Mouse (Mus musculus): ENCODE measurements around the gene Tom1l2. TPM values are rescaled to one million over a fixed set of nuclear protein-coding genes. Genes with fewer than 3 reads are reported as not detected.

The Tom1l2 gene
- total and polyA plus RNA-seq, 3 experiments: 71.9 to 181 (median 78.5) TPM

DNA sequence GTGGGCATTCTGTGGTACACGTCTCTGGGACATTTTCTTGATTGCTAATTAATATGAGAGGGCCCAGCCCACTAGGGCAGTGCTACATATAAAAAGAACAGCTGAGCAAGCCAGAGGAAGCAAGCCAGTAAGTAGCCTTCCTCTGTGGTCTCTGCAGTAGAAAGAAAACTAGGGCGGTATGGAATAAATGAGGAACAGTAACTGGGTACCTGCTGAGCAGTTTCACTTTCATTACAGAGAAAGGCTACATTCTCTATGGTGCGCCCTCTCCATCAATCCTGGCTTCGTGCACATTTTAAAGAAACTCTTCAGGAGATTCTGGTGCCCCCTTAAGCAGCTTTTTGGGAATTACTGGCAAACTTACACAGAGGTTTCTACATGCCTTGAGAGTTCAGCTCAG lies 47.1 kb downstream of the Tom1l2 start:
- no peak for DNase-seq

DNA sequence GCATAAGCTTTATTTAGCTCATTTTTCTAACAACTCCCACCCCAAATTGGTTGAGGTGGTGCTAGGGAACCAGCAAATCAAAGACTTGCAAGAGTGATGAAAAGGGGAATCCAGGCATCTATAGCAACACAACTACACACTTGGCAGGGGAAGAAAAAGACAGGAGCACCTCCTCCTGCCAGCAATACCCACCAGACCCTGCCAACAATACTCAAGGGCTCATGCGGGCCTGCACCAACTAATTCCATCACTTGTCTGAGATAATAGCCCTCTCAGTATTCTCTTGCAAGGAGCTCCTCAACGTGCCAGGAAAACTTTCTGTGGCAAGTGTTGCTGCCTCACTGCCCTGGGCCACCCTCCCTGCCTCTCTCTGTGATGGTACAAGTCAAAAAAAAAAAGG lies 49.2 kb downstream of the Tom1l2 start:
- no peak for DNase-seq

DNA sequence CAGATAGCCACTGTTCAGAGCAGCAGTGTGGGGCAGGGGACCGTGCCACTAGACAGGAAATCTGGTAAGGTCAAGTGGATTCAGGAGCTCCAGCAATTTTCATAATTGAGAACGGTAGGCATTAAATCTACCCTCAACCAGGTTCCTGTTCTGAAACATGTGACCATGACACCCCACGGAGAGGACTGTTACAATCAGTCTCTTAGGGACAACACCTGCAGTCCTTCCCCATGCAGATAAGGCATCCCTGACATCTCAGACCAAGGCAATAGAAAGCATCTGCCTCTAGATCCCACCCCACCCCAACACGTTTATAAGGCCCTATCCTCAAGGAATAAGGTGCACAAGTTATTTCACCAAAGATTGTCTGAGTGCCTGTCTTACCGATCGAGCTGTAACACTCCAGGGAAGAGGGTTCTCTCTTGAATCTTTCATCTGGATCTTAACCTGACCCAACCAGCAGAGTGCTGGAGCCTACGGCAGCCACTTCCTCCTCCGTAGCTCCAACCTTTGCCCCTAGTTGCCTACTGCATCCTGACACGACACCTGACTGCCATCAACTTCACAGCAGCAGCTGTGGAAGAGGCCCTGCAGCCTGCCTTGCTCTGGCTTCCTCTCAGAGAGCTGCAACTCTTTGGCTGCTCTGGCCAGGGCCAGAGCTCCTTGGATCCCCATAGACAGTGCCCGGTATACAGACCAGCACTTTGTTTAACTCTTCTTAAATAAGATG lies 50.2 kb downstream of the Tom1l2 start:
- DNase-seq: no peak

DNA sequence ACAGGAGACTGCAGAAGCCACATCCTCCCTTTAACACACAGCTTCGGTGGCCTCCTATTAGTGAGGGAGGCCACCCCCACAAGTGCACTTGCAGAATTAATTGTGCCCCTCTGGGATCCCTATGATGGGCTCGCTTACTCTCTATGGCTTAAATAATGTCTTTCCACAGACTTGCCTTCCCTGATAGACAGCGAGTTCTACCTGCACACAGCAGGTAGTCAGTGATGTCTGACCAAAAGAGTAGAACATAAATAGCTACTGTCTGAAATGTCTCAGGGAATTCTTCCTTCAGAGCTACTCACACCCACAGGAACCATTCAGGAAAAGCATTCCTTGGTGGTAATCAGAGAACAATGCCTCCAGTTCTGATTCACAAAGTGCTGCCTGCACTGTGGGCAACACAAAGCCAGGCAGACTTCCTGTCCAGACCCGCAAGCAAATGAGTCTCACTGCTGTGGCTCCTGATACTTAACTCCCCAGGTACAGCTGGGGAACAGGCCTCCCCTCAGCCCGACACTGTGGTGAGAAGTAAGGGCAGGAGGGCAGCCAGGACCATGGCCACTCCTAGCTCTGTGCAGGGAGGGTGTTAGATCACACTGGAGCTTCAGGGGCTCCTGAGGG lies 51.0 kb downstream of the Tom1l2 start:
- DNase-seq: no peak

DNA sequence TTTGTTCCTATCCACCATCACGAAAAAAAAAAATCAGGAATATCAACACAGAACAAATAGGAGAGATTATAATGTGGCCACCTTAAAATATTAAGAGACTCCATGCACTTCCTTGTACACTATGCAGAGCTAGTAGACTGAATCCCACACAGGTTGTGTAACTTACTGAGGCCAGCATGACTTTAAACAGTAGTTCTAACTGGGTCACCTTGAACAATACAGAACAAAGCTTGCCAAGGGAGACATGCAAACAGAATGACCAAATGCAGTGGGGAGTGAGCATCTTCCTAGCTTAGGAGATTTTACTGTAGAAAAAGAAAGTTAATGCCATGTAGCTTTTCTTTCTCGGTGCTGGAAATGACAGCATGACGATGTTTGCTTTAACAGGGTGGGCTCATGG lies 52.4 kb downstream of the Tom1l2 start:
- no peak for DNase-seq

DNA sequence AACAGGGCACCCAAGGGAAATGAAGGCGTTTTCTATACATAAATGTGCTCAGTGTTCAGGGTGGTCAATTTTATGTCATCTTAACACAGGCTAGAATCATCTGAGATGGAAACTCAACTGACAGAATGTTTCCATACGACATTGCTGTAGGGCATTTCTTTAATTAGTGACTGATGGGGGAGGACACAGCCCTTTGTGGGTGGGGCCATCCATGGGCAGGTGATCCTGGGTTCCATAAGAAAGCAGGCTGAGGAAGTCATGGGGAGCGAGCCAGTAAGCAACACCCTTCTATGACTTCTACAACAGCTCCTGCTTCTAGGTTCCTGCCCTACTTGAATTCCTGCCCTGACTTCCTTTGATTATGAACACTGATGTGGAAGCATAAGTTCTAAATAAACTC lies 54.9 kb downstream of the Tom1l2 start:
- no peak for DNase-seq

DNA sequence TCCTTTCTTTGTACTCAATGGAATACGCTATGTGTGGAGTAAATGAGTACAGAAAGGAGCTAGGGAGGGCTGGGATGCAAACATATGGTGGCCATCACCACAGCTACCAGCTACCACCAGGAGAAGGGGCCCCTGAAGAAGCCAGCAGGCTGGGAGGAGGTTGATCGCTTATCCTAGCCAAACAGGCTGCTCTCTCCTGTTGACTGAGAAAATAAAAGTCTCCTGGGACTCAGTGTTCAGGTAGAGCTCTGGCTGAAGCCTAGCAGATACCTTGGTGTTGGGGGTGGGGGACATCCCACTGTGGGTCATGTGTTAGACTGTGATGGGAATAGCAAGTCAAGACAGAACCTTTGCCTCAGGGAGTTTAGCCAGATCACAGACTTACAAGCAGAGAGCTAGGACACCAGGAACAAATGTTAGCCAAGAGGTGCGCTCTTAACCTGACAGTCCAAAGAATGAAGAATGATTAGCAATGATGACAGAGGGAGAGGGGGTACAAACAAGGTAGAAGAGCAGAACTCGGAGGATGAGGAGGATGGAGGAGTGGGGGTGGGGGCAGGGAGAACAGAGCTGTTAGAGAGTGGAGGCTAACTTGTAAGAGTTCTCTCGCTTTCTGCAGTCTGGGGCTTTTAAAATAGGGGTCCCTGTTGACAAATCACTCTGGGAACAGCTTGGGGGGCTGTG lies 57.9 kb downstream of the Tom1l2 start:
- DNase-seq: no peak

DNA sequence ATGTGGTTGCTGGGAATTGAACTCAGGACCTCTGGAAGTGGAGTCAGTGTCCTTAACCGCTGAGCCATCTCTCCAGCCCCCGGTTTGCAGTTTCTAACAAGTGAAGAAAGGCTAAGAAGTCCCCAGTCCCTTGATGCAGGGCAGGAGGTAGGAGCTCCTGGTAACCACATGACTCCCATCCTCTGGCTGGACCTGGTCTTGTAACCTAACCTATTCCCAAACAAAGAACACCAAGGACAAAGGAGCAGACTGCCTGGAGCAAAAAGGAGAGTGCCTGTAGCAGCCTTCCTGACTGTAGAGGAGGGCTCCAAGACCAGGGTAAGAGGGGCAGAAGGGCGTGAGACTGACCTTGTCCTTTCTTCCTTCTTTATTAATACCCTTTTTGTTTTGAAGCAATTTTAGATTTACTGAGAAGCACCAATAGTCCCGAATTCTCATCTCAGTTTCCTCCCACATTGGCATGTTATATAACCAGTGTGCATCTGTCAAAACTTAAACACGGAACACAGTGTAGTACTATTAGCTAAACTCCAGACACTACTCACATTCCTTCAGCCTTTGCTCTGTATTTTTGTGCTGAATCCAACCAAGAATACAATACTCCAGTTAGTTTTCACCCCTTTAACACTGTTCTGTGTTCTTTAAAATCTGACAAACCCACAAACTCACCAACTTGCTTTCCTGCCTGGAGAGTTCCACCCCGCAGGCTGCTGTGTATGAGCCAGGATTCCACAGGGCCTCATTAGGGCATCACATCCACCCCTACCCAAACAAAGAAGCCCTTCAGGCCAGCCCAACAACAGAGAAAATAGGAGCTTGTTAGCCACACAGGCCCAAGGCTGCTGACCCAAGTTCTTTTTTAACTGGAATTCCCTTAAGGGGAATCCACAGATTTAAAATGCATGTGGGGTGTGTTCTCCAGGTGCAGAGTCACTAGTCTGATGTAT lies 58.7 kb downstream of the Tom1l2 start:
- DNase-seq: no peak

DNA sequence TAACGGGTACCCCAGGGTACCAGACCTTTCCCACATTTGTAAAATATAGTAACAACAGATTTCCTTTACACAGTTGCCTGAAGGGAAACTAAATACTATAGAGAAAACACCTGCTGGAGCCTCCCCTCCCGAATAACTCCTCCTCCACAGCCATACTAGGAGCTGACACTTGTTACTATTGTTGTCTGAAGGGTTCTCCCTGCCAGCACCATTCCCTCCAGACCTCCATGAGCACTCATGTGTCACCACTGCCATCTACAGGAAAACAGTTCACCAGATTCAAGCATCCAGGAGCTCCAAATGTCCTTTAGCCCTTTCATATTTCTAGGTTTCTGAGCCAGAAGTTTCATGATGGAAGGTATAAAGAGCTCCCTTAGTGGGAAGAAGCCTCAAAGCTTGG lies 60.0 kb downstream of the Tom1l2 start:
- DNase-seq: peak; percentile 74

DNA sequence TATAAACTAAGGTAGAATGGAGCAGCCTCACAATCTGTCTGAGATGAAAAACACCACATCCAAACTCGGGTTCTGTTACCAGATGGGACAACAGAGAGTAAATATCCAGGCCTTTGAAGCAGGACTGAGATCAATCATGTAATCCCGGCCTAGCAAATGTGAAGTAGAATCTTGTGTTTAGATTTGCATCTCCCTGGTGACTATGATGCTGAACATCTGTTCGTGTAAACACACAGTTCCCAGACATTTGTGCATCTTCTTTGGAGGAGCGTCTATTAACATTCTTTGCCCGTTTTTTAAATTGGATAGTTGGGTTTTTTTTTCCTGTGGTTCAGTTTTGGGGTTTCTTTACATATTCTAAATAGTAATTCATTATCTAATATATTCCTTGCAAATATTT lies 63.7 kb downstream of the Tom1l2 start:
- DNase-seq: no peak

DNA sequence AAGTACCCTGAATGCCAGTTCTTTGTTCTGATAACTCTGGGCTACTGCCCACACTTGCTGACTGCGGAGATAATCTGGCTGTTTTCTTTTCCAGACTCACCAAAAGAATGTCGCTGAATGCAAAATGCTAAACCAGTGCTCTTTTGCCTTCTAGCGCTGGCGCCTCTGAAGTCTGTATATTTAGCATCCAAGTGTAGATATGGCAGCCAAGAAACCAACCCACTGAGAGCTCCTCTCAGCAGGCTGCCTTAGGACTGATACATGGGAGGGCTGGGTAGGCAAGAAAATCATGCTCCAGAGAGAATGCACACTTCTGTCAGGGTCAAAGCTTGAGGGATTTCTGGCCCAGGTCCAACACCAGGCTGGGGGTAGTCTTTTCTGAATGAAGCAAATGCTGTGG lies 66.4 kb downstream of the Tom1l2 start:
- no peak for DNase-seq

DNA sequence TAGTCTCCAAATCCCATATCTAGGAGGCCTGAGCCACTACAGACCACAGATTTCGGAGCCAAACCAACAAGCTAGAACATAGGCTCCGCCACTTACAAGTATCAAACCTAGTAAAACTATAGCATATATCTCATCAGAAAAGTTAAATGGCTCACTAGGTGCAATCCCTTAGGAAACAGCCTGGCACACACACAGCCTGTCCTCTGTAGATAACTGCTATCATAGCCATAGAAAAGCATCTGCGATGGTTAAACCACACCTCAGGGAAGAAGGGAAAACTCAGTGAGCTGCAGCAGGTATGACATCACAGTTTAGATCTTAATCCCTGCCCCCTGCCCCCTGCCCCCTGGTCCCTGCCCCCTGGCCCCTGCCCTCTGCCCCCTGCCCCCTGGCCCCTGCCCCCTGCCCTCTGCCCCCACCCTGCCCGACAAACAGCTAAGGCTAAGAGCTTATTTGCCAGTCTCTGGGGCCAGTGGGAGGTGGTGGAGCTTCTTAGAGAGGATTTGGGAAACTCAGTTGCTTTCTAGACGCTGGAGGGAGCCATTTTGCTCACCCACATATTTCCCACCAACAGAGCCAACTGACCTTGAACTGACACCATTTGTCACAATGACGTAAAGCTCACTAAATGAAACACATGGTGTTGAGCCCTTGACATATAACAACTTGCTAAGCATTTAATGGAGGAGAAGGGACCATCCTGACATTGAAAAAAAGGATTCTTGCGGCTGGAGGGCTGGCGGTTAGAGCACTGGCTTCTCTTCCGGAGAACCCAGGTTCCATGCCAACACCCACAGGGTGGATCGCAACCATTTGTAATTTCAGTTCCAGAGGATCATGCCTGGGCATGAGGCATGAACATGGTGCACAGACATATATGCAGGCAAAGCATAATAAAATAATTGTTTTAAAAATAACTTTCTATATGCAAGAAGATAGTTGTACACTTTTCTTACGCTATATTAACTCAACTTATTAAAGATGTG lies 72.0 kb downstream of the Tom1l2 start:
- peak; percentile 56 for DNase-seq

DNA sequence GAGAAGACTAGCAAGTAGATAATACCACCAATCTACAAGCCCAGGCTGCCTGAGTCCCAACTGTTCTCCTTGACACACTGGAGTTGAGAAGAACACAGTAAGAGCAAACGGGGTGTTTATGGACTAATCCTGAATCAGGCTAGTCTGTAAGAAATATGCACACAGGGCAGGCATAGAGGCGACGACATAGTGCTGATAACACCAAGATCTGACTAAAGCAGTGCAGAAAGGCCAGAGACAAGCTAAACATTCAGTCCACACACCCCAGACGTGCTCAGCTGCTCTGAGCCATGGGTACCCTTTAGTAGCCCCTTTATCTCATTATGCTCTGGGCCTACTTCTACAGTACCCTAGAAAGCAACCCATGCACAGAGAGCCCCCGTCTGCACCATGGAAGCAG lies 73.2 kb downstream of the Tom1l2 start:
- no peak for DNase-seq

DNA sequence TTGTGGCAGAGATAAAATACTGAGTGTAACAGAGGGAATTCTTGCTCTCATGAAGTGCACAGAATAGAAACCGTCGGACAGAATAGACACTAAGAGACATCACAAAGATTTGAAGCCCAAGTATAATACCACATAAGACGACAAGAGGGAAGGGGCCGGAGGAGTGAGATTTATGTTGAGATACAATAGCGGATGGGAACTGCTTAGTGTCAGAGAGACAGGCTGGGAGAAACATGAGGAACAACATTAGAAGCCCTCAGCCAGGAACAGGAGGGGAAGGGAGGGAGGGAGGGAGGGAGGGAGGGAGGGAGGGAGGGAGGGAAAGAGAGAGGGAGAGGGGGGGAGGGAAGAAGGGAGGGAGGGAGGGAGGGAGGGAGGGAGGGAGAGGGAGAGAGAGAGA lies 74.9 kb downstream of the Tom1l2 start:
- no peak for DNase-seq

DNA sequence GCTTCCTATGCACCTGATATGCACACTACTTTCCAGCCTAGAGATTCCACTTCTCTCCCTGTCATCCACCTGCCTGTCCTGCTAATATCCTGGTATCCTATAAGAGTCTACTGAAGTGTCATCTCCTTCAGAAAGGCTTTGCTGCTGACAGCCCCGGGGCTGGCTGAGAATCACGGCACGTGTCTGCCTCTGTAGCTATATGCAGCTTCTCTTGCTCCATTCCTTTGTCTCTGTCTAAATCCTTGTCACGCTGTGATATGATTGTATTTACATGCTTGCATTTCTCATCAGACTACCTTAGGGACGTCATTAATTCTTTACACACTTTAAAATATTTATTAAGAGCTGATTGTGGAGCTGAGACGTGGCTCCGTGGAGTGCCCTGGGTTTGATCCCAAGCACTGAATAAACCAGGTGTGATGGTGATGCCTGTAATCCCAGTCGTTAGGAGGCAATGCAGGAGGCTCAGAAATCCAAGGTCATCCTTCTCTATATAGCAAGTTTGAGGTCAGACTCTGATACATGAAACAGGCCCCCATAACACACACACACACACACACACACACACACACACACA lies 75.5 kb downstream of the Tom1l2 start:
- no peak for DNase-seq

DNA sequence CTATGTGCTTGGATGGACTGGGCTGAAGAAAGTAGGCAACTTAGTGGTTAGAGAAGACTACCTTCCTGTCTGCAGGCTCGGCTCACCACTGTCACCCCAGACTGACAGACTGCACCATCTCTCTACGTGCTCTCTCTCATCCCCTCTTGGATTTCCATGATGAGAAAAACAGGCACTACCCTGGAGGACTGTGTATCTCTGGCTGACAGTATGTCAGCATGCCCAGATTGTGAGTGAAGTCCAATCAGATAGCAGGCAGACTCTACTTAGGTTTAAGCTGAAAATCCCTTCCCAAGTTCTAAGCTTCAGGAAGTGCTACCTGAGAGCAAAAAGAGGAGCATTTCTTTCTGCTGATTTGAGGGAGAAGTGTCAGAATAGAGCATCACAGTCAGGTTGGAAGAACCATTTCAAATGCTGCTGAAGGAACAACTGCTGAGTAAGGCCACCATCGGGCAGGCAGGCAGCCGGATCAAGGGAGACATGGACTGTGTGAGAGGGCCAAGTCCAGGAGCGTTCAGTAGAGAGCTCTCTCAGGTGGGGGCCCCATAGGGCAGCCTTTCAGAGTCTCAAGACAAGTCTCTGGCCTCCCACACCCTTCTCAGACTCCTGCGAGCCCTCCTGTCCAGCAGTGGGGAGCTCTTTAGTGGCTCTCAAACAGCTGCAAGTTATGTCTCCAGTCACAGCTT lies 76.2 kb downstream of the Tom1l2 start:
- no peak for DNase-seq

DNA sequence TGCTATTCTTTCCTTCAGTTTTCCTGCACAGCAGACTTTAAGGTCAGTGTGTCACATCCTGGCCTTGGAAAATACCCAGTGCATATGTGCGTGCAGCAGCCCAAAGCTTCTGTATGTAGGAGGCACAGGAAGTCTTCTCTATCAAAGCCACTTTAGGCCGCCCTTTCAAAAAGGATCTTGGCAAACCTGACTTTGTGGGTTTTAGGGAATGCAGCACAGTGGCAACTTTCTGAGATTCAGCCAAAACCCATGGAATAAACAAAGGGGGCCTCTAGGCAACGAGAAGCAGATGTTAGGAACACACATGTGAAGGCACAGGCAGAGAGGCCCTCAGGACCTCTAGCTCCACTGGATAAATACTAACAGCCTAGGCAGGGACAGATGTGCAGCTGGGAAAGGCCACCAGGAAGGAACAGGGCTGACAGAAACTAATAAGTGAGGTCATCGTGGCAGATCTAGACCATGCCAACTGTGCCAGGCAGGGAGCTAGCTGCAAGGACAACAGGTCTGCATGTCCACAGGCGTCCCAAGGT lies 79.4 kb downstream of the Tom1l2 start:
- peak; percentile 86 for DNase-seq

DNA sequence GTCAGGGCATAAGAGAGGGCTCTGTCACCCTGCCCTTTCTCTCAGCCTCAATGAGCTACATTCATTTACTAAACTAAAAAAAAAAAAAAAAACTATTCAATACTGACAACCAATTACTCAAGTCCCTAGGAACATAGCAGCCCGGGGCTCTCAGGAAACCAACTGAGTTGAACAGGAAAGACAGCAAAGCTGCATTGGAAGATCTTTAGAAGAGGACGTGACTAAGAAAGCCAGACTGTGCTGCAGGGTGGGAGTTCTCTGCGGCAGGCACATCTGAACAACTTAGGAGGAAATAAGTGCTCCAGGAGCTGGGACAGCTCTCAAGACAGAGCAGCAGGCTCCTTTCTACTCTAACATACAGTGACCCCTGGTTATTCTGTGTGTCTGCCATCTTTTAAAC lies 84.1 kb downstream of the Tom1l2 start:
- DNase-seq: no peak

DNA sequence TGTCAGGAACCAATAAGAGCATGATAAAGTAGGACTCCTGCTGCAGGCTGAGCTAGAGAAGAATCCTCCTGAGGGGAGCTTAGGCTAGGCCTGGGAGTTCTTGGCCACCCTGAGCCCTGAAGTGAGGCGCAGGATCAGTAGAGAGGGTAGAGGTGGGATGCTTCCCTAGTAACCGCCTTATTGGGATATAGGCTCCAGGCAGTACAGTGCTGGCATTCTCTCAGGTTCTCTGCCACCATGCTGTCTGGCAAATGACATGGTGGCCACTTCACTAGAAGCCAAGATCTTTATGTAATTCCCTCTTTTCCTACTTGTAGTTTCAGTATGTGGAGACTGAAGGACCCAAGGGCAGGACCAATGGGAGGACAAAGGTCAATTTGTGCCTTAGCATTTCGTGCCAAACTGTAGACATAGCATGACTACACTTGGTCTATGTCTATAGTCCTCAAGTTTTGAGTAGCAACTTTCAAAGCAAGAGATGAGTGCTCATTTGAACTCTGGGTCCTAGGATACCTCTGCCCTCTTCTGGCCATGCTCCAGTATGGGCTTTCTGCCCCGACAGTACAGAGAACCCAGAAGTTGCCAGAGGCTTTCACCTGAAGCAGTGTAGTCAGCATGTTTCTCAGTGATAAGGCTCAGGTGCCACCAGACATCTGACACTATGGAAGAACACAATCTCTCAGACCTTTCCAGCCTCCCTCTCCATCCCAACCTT lies 87.3 kb downstream of the Tom1l2 start:
- DNase-seq: no peak

Data from adrenal gland, adult 2 months (tissue).